ENCODE assay signal across 16 mouse cellular contexts in genomic region chr3:121370830-121371526, GRCm38 (mm10). TPM values are rescaled to one million over a fixed set of nuclear protein-coding genes. Genes with fewer than 3 reads are reported as not detected.
DNase-seq lines count a peak whose midpoint lies in the region; ATAC-seq and TF ChIP-seq lines count a peak whose summit lies in the region.
"Had no signal": no experiment of that assay in that cellular context is flagged by ENCODE, and none has a peak within 500 bp of the region (broad histone marks: within the 10 kb centered on the region; RNA-seq: fewer than 3 reads in every experiment).

No protein-coding gene starts in this region.

- H3K36me3 ChIP-seq in midbrain, embryonic 10.5 days = no peaks in the 10 kb centered on the region
- no peaks in the 10 kb centered on the region for H3K36me3 ChIP-seq in midbrain, embryonic 15.5 days (replicated peaks)
- H3K36me3 ChIP-seq in embryonic facial prominence, embryonic 14.5 days (ENCODE audit: control insufficient read depth, insufficient read depth, low read length) = no peaks in the 10 kb centered on the region
- no peaks in the 10 kb centered on the region for H3K36me3 ChIP-seq in stomach, postnatal 0 days (ENCODE audit: control insufficient read depth, insufficient read depth, low read length)
- H3K36me3 ChIP-seq: hindbrain, embryonic 12.5 days; neural tube, embryonic 15.5 days had no signal

- TF ChIP-seq EP300 in stomach, postnatal 0 days (optimal IDR thresholded peaks at IDR 0.05) = no peak

- H3K27me3 ChIP-seq in midbrain, embryonic 10.5 days (ENCODE audit: low read depth, poor library complexity, severe bottlenecking) = no peaks in the 10 kb centered on the region
- H3K27me3 ChIP-seq in midbrain, embryonic 15.5 days (replicated peaks) = no peaks in the 10 kb centered on the region
- H3K27me3 ChIP-seq in embryonic facial prominence, embryonic 14.5 days (replicated peaks; ENCODE audit: control insufficient read depth, insufficient read depth, low read length) = no peaks in the 10 kb centered on the region
- H3K27me3 ChIP-seq in stomach, postnatal 0 days (ENCODE audit: control insufficient read depth, insufficient read depth, low read length) = no peaks in the 10 kb centered on the region
- H3K27me3 ChIP-seq: hindbrain, embryonic 12.5 days; neural tube, embryonic 15.5 days had no signal

- peak; percentile 36 for DNase-seq in heart, adult 8-10 months (ENCODE audit: low spot score)
- no peak for DNase-seq in heart, postnatal 4 days
- DNase-seq in midbrain, embryonic 10.5 days (ENCODE audit: low spot score) = no peak
- peak; percentile 59 for DNase-seq in embryonic facial prominence, embryonic 14.5 days (ENCODE audit: low spot score)
- no peak for DNase-seq in stomach, postnatal 0 days (ENCODE audit: low spot score)
- no peak for DNase-seq in cerebellum, postnatal 14 days
- DNase-seq: adrenal gland, postnatal 25 days; cerebellum, adult 11 months; gastrocnemius, postnatal 14 days; kidney, adult 18-20 months; kidney, postnatal 36 days; lung, adult 2 months had no signal

- H3K9ac ChIP-seq in midbrain, embryonic 15.5 days = no peak overlapping the region
- H3K9ac ChIP-seq in embryonic facial prominence, embryonic 14.5 days (ENCODE audit: low read depth, low read length) = no peak overlapping the region
- no peak overlapping the region for H3K9ac ChIP-seq in stomach, postnatal 0 days (ENCODE audit: low read length)
- H3K9ac ChIP-seq: hindbrain, embryonic 12.5 days; neural tube, embryonic 15.5 days had no signal

- 0 out of 2 replicates have a peak overlapping the region, but pooled peaks have one; percentile 46 for H3K27ac ChIP-seq in midbrain, embryonic 10.5 days (replicated peaks)
- H3K27ac ChIP-seq in midbrain, embryonic 15.5 days = no peak overlapping the region
- peak overlapping the region; percentile 17; the same call in 1 of the 2 replicates for H3K27ac ChIP-seq in embryonic facial prominence, embryonic 14.5 days (replicated peaks; ENCODE audit: low read depth, low read length)
- H3K27ac ChIP-seq in stomach, postnatal 0 days (replicated peaks) = 0 out of 2 replicates have a peak overlapping the region, but pooled peaks have one; percentile 8
- H3K27ac ChIP-seq: hindbrain, embryonic 12.5 days; neural tube, embryonic 15.5 days had no signal

- no peak overlapping the region for H3K4me2 ChIP-seq in midbrain, embryonic 15.5 days
- no peak overlapping the region for H3K4me2 ChIP-seq in embryonic facial prominence, embryonic 14.5 days (ENCODE audit: low read depth, low read length)
- H3K4me2 ChIP-seq in stomach, postnatal 0 days (replicated peaks; ENCODE audit: low read depth) = no peak overlapping the region
- H3K4me2 ChIP-seq: hindbrain, embryonic 12.5 days; neural tube, embryonic 15.5 days had no signal

- H3K9me3 ChIP-seq in midbrain, embryonic 10.5 days (replicated peaks) = no peaks in the 10 kb centered on the region
- H3K9me3 ChIP-seq in midbrain, embryonic 15.5 days = no peaks in the 10 kb centered on the region
- H3K9me3 ChIP-seq in embryonic facial prominence, embryonic 14.5 days (ENCODE audit: control insufficient read depth, low read length) = peaks cover 5% of the 10 kb centered on the region; the same call in 1 of the 2 replicates
- no peaks in the 10 kb centered on the region for H3K9me3 ChIP-seq in stomach, postnatal 0 days (ENCODE audit: control insufficient read depth, low read length)
- H3K9me3 ChIP-seq: hindbrain, embryonic 12.5 days; neural tube, embryonic 15.5 days had no signal

- no peak for ATAC-seq in midbrain, embryonic 15.5 days (replicated peaks)
- ATAC-seq in embryonic facial prominence, embryonic 14.5 days (ENCODE audit: low read depth) = 0 out of 2 replicates have a peak, but pooled peaks have one; percentile 7
- no peak for ATAC-seq in stomach, postnatal 0 days (ENCODE audit: low FRiP score, low TSS enrichment)

- H3K4me1 ChIP-seq in midbrain, embryonic 10.5 days = peaks cover 26% of the 10 kb centered on the region
- no peaks in the 10 kb centered on the region for H3K4me1 ChIP-seq in midbrain, embryonic 15.5 days
- peaks cover 17% of the 10 kb centered on the region for H3K4me1 ChIP-seq in embryonic facial prominence, embryonic 14.5 days (ENCODE audit: control insufficient read depth, insufficient read depth, low read length)
- 0 out of 2 replicates have a peak, but pooled peaks cover 3% of the 10 kb centered on the region for H3K4me1 ChIP-seq in stomach, postnatal 0 days (replicated peaks; ENCODE audit: control insufficient read depth, insufficient read depth)
- H3K4me1 ChIP-seq: hindbrain, embryonic 12.5 days; neural tube, embryonic 15.5 days had no signal

- no peak for TF ChIP-seq CTCF in stomach, postnatal 0 days (IDR thresholded peaks at IDR 0.05; ENCODE audit: low read depth)

- WGBS in midbrain, embryonic 10.5 days = 71% methylated on average over 12 of the region's 12 CpGs
- 47% methylated on average over 12 of the region's 12 CpGs for WGBS in midbrain, embryonic 15.5 days
- 52% methylated on average over 12 of the region's 12 CpGs for WGBS in embryonic facial prominence, embryonic 14.5 days
- 59% methylated on average over 12 of the region's 12 CpGs for WGBS in stomach, postnatal 0 days

- H3K4me3 ChIP-seq in midbrain, embryonic 10.5 days = no peak overlapping the region
- H3K4me3 ChIP-seq in midbrain, embryonic 15.5 days = no peak overlapping the region
- no peak overlapping the region for H3K4me3 ChIP-seq in embryonic facial prominence, embryonic 14.5 days (ENCODE audit: low read depth, low read length)
- no peak overlapping the region for H3K4me3 ChIP-seq in stomach, postnatal 0 days (ENCODE audit: low read depth, low read length)
- H3K4me3 ChIP-seq: hindbrain, embryonic 12.5 days; neural tube, embryonic 15.5 days had no signal

RNA-seq across cellular contexts. Expression of gene Cnn3, which starts 55.3 kb away (rescaled TPM):
- total RNA-seq in heart, adult 8-10 months (2022) = 10 to 100 TPM; 30.4 to 35.4 (median 33.8) TPM
- total RNA-seq in heart, postnatal 4 days (2021) = 100 to 1,000 TPM; 162 to 167 TPM
- 947 and 1,037 TPM in 2 replicates for polyA plus RNA-seq in midbrain, embryonic 10.5 days (2016; fragmentation: Nextera tagmentation; extraction: Ambion mirVana)
- 369 and 402 TPM in 2 replicates for polyA plus RNA-seq in midbrain, embryonic 15.5 days (2015; fragmentation: Nextera tagmentation; extraction: Ambion mirVana)
- 870 and 944 TPM in 2 replicates for polyA plus RNA-seq in embryonic facial prominence, embryonic 14.5 days (2014; fragmentation: Nextera tagmentation; extraction: Ambion mirVana)
- 280 and 301 TPM in 2 replicates for polyA plus RNA-seq in stomach, postnatal 0 days (2015; fragmentation: Nextera tagmentation; extraction: Ambion mirVana)
- total RNA-seq: MEL had no signal

Comparison
In these comparisons a context has a peak if more than half of its experiments do, and no peak if none do; other contexts are left out.
1. DNase-seq: peak in heart, adult 8-10 months (single experiment) and embryonic facial prominence, embryonic 14.5 days (single experiment); none in heart, postnatal 4 days (single experiment), midbrain, embryonic 10.5 days (single experiment), stomach, postnatal 0 days (single experiment) and cerebellum, postnatal 14 days (0 of 2).